Mouse (Mus musculus) neural tube, embryonic 10.5 days (tissue): ENCODE measurements around the gene Gm13272.
"Not testable (repeated sequence)": the region's sequence is repeated elsewhere in the genome, so short reads cannot be mapped to it uniquely, and the experiment has no call there.

Source experiments
- DNase-seq: peaks from one replicate; pipeline ENCODE4 v3.0.0-alpha.2; 2017; ENCODE audit warnings: low spot score; ENCODE audit errors: extremely low spot score

The Gm13272 gene

GRCm38 (mm10) chr4:88785409-88785808 is 5.8 kb downstream of the Gm13272 start, which contains the start of gene Gm13276:
Gene Gm13276, plus strand, starts transcription at chr4:88785709.
- not testable (repeated sequence) for DNase-seq

DNA sequence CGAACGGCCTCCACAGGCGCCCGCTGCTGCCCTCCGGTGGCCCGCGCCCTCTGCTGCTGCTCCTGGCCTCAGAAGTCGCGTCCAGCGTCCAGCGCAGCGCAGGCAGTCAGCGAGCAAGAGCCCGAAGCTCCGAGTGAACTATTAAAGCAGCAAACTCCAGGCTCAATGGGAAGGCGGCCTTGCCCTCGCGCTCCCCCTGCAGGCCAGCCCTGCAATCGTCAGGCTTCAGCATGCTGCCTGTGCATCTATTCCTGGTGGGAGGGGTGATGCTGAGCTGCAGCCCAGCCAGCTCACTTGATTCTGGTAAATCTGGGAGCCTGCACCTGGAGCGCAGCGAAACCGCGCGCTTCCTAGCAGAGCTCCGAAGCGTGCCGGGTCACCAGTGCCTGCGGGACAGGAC is 8.8 kb downstream of the Gm13272 start, which contains the start of gene Gm13277:
Gene Gm13277 (plus strand): TSS at position 231 of the 400 bp plus-strand sequence.
- not testable (repeated sequence) for DNase-seq

DNA sequence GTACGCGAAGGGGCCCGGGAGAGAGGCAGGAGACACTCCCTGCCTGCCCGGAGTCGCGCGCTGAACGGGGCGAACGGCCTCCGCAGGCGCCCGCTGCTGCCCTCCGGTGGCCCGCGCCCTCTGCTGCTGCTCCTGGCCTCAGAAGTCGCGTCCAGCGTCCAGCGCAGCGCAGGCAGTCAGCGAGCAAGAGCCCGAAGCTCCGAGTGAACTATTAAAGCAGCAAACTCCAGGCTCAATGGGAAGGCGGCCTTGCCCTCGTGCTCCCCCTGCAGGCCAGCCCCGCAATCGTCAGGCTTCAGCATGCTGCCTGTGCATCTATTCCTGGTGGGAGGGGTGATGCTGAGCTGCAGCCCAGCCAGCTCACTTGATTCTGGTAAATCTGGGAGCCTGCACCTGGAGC is 11.6 kb downstream of the Gm13272 start, which contains the start of gene Gm13278:
Gene Gm13278 (plus strand): TSS at position 301 of the 400 bp plus-strand sequence.
- DNase-seq: not testable (repeated sequence)

GRCm38 (mm10) chr4:88793936-88794675 is 14.5 kb downstream of the Gm13272 start, which contains the start of gene Gm13275:
Gene Gm13275, plus strand, starts transcription at chr4:88794487.
- not testable (repeated sequence) for DNase-seq

- DNase-seq: not testable (repeated sequence)
Measured at GRCm38 (mm10) chr4:88797097-88797496, 17.4 kb downstream of the Gm13272 start, which contains the start of gene Gm13279. Gene Gm13279, plus strand, starts transcription at chr4:88797397.

DNA sequence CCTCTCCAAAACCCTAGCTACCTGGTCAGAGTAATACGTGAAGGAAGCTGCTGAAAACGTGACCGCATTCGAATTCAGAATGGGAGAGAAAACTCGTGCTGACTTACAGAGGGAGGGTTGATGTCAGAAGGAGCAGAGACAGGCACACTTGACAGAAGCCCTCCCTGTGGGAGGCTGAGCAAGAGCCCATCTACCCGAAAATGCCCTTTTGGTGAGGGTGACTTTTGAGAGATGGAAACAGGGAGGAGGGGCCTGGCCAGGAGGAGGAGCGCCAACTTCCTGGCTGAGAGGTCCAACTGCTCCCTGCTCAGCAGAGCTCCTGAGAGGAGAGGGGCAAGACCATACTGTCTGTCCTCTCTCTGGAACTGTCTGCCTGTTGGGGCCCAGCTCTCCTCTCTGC is 19.7 kb downstream of the Gm13272 start, which contains the start of gene Gm13285:
Gene Gm13285 (plus strand): TSS at position 301 of the 400 bp plus-strand sequence.
- DNase-seq: not testable (repeated sequence)

- not testable (repeated sequence) for DNase-seq
Measured at GRCm38 (mm10) chr4:88802954-88803353, 23.3 kb downstream of the Gm13272 start, which contains the start of gene Gm13287. Gene Gm13287, plus strand, starts transcription at chr4:88803254.

DNA sequence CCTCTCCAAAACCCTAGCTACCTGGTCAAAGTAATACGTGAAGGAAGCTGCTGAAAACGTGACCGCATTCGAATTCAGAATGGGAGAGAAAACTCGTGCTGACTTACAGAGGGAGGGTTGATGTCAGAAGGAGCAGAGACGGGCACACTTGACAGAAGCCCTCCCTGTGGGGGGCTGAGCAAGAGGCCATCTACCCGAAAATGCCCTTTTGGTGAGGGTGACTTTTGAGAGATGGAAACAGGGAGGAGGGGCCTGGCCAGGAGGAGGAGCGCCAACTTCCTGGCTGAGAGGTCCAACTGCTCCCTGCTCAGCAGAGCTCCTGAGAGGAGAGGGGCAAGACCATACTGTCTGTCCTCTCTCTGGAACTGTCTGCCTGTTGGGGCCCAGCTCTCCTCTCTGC is 25.6 kb downstream of the Gm13272 start, which contains the start of gene Gm13288:
Gene Gm13288 (plus strand): TSS at position 301 of the 400 bp plus-strand sequence.
- DNase-seq: not testable (repeated sequence)

DNA sequence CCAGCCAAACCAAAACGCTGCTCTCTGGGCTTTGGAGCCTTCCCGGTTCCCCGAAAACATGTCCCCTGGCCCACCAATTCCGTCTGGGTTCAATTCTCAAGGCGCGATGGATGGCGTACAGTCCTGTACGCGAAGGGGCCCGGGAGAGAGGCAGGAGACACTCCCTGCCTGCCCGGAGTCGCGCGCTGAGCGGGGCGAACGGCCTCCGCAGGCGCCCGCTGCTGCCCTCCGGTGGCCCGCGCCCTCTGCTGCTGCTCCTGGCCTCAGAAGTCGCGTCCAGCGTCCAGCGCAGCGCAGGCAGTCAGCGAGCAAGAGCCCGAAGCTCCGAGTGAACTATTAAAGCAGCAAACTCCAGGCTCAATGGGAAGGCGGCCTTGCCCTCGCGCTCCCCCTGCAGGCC is 26.1 kb downstream of the Gm13272 start:
- DNase-seq: not testable (repeated sequence)

DNA sequence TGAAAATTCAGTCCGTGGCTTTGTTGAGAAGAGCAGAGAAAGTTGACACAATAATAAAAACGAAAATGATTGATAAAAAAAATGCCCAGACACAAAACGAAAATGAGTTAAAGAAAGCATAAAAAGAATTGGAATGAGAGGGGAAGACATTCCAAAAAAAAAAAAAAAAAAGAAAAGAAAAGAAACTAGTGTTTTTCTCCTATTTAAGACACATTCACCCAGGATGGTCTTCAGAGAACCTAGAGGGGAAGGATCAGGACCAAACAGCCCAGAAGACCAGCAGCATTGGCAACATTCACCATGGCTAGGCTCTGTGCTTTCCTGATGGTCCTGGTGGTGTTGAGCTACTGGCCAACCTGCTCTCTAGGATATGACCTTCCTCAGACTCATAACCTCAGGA is 36.3 kb downstream of the Gm13272 start, which contains the start of gene Ifna7:
Gene Ifna7 (plus strand): TSS at position 301 of the 400 bp plus-strand sequence.
- DNase-seq: no peak

DNA sequence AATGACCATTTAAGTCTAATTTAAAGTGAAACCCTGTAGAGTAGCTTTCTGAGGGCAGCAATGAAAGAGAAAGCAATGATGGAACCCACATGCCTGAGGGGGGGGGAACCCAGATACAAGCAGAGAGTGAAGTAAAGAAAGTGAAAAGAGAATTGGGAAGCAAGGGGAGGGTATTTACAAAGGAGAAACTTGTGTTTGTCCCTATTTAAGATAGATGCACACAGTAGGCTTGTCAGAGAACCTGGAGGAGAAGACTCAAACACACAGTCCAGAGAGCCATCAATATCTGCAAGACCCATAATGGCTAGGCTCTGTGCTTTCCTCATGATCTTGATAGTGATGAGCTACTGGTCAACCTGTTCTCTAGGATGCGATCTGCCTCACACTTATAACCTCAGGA is 40.0 kb downstream of the Gm13272 start, which contains the start of gene Ifna11:
Gene Ifna11 (plus strand): TSS at position 301 of the 400 bp plus-strand sequence.
- no peak for DNase-seq

DNA sequence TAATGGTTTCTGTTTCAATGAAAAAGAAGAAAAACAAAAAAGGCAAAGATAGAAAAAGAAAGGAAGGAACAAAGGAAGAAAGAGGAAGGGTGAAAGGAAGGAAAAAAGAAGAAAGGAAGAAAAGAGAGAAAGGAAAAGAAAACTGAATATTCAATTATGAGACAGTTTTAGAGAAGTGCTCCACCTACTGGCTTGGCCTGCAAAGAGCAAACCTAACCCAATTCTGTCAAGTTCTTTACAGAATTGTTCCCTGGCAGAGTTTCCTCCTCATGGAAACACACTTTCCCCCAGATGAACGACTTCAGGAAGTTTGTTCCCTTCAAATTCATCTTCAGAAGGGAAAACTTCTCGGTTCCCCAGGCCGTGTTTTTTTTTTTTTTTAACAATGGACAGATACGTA is 43.3 kb downstream of the Gm13272 start:
- DNase-seq: no peak

GRCm38 (mm10) chr4:88827116-88827515 is 47.5 kb downstream of the Gm13272 start, which contains the start of gene Ifna6:
Gene Ifna6, plus strand, starts transcription at chr4:88827416.
- DNase-seq: not testable (repeated sequence)
